Mouse (Mus musculus) spleen, adult 2 months (tissue): Measurements from ENCODE around the gene Fhad1. TPM values are rescaled to one million over a fixed set of nuclear protein-coding genes. Genes with fewer than 3 reads are reported as not detected.

Source experiments
- DNase-seq, 2 experiments: peaks; one replicate each; pipeline versions ENCODE4 v3.0.0 to v3.0.0-alpha.2; 2012 to 2021; ENCODE audit warnings: low spot score in 2 of 2, low read depth in 1 of 2
- H3K27ac ChIP-seq: fragments of 200-500 bp; 2 replicates; pipeline ENCODE4 v1.5.1; 2012; ENCODE audit warnings: low read length, inconsistent platforms; ENCODE audit not compliant: insufficient read depth
- H3K27me3 ChIP-seq: fragments of 200-500 bp; 2 replicates; pipeline ENCODE4 v1.6.1; 2012; ENCODE audit warnings: mild to moderate bottlenecking, moderate library complexity, low read length, inconsistent platforms; ENCODE audit not compliant: control insufficient read depth, insufficient read depth
- H3K36me3 ChIP-seq: fragments of 200-500 bp; 2 replicates; pipeline ENCODE4 v1.6.1; 2012; ENCODE audit warnings: mild to moderate bottlenecking, low read length, inconsistent platforms; ENCODE audit not compliant: control insufficient read depth, insufficient read depth
- H3K4me1 ChIP-seq: fragments of 200-500 bp; 2 replicates; pipeline ENCODE4 v1.6.1; 2011; ENCODE audit warnings: inconsistent platforms; ENCODE audit not compliant: control insufficient read depth, insufficient read depth, insufficient read length
- H3K4me3 ChIP-seq: fragments of 200-500 bp; 2 replicates; pipeline ENCODE4 v1.5.1; 2011; ENCODE audit warnings: mild to moderate bottlenecking, inconsistent platforms; ENCODE audit not compliant: insufficient read depth, insufficient read length; ENCODE audit errors: extremely low read depth
- CTCF ChIP-seq: fragments of 200-500 bp; IDR thresholded peaks from 2 replicates; pipeline ENCODE4 v1.5.1; 2011; ENCODE audit warnings: mild to moderate bottlenecking, inconsistent platforms; ENCODE audit not compliant: insufficient read depth, insufficient read length, insufficient replicate concordance; ENCODE audit errors: extremely low read depth
- POLR2A ChIP-seq: fragments of 200-500 bp; IDR thresholded peaks from 2 replicates; pipeline ENCODE4 v1.6.1; 2011; ENCODE audit warnings: low read depth, low read length, inconsistent platforms
- WGBS: fragments of 180-500 bp; shearing (Covaris S2); methylation state at CpG from one replicate; pipeline ENCODE4 v1.1.7; 2018; 5-methylcytosine and 5-hydroxymethylcytosine counted together
- polyA plus RNA-seq: library from polyadenylated mRNA; depleted of rRNA; stranded (reverse); fragments of >200 nt; gene quantifications from 2 replicates; pipeline ENCODE4 v1.2.3, GENCODE M21; 2012

Gene Fhad1
- polyA plus RNA-seq, 1 experiment: 0.12 TPM

- no peak for DNase-seq
- Histone ChIP-seq H3K4me1 (peaks cover 4% of the 10 kb centered on the region; the same call in 1 of the 2 replicates), H3K27ac (0 out of 2 replicates have a peak overlapping the region, but pooled peaks have one; percentile 4), H3K4me3 (no peak overlapping the region), H3K36me3 (no peaks in the 10 kb centered on the region), H3K27me3 (no peaks in the 10 kb centered on the region)
- TF ChIP-seq CTCF: no peak
- no peak for TF ChIP-seq POLR2A
- WGBS: 73% methylated on average over 9 of the region's 9 CpGs
Measured at GRCm38 (mm10) chr4:141953291-141953690, 61.6 kb downstream of the Fhad1 start.

DNA sequence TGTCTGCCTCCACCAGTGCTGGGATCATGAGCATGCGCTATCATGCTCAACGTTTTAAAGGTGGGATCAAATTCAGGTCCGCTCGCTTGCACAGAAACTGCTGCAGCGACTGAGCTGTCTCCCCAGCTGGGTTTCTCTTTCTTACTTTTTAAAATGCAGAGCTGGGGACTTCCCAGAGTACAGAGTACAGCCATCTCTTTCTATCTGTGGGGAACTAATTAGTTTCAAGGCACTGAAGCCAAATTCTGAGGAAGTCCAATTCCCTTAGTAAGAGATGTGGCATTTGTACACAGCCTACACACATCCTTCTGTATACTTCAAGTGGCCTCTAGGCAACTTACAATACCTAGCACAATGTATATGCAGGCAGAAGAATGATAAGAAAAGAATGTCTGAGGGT is 62.1 kb downstream of the Fhad1 start:
- H3K27me3 ChIP-seq: no peaks in the 10 kb centered on the region
- no peak for TF ChIP-seq POLR2A
- TF ChIP-seq CTCF: no peak
- peak overlapping the region; percentile 2; the same call in 1 of the 2 replicates for H3K4me3 ChIP-seq
- WGBS: 22% methylated on average over 5 of the region's 5 CpGs
- peaks cover 4% of the 10 kb centered on the region; the same call in 1 of the 2 replicates for H3K4me1 ChIP-seq
- peak overlapping the region; percentile 36 for H3K27ac ChIP-seq
- DNase-seq: no peak
- no peaks in the 10 kb centered on the region for H3K36me3 ChIP-seq

- no peaks in the 10 kb centered on the region for H3K27me3 ChIP-seq
- H3K4me1 ChIP-seq: peaks cover 4% of the 10 kb centered on the region; the same call in 1 of the 2 replicates
- DNase-seq: peak; percentile 17 to 21
- H3K27ac ChIP-seq: peak overlapping the region; percentile 68
- TF ChIP-seq CTCF: no peak
- TF ChIP-seq POLR2A: no peak
- no peak overlapping the region for H3K4me3 ChIP-seq
- no peaks in the 10 kb centered on the region for H3K36me3 ChIP-seq
- WGBS: under 1% methylated on average over 17 of the region's 17 CpGs
Measured at GRCm38 (mm10) chr4:141952114-141952513, 62.8 kb downstream of the Fhad1 start.

GRCm38 (mm10) chr4:141949436-141949835 is 65.4 kb downstream of the Fhad1 start:
- no peaks in the 10 kb centered on the region for H3K36me3 ChIP-seq
- WGBS: 90% methylated on average over 13 of the region's 13 CpGs
- peaks cover 4% of the 10 kb centered on the region; the same call in 1 of the 2 replicates for H3K4me1 ChIP-seq
- no peak overlapping the region for H3K4me3 ChIP-seq
- TF ChIP-seq POLR2A (no peak), CTCF (no peak)
- DNase-seq: no peak
- H3K27me3 ChIP-seq: no peaks in the 10 kb centered on the region
- no peak overlapping the region for H3K27ac ChIP-seq

DNA sequence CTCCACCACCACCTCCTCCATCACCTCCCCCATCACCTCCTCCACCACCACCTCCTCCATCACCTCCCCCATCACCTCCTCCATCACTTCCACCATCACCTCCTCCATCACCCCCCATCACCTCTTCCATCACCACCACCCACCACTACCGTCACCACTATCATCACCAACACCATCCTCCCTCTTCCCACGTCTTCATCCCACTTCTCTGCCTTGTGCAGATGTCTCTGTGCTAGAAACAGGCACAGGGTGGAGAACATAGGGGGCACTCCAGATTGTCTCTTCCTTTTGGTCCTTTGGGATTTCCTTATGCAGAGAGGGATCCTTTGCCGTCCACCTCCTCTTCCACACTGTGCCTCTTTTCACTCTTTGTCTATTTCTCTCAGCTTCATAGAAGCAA is 66.1 kb downstream of the Fhad1 start:
- TF ChIP-seq POLR2A (no peak), CTCF (no peak)
- no peak overlapping the region for H3K27ac ChIP-seq
- WGBS: 96% methylated on average over 3 of the region's 3 CpGs
- no peak overlapping the region for H3K4me3 ChIP-seq
- no peaks in the 10 kb centered on the region for H3K36me3 ChIP-seq
- no peaks in the 10 kb centered on the region for H3K27me3 ChIP-seq
- H3K4me1 ChIP-seq: peaks cover 4% of the 10 kb centered on the region; the same call in 1 of the 2 replicates
- DNase-seq: no peak

- H3K27ac ChIP-seq: no peak overlapping the region
- WGBS: 78% methylated on average over 11 of the region's 11 CpGs
- DNase-seq: no peak
Measured at GRCm38 (mm10) chr4:141942403-141942802, 72.5 kb downstream of the Fhad1 start.

DNA sequence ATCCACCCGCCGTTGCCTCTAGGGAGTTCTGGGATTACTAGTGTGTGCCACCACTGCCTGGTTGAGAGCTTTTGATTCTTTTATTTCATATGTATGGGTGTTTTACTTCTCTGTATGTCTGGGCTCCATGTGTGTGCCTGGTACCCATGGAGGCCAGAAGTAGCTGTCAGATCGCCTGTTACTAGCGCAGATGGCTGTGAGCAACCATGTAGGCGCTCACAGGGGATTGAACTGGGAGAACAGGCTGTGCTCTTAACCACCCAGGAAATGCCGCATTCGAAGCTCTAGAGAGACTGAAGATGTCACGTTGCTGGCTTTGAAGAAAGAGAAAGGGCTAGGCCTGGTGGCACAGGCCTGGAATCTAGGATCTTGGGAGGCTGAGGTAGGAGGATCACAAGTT is 73.6 kb downstream of the Fhad1 start:
- Histone ChIP-seq H3K36me3 (no peaks in the 10 kb centered on the region), H3K4me3 (no peak overlapping the region), H3K27ac (no peak overlapping the region), H3K27me3 (no peaks in the 10 kb centered on the region), H3K4me1 (no peaks in the 10 kb centered on the region)
- DNase-seq: no peak
- 82% methylated on average over 8 of the region's 8 CpGs for WGBS
- TF ChIP-seq CTCF (no peak), POLR2A (no peak)

More at GRCm38 (mm10) chr4:141942403-141942802, 72.5 kb downstream of the Fhad1 start:
- TF ChIP-seq POLR2A (no peak), CTCF (no peak)
- Histone ChIP-seq H3K4me1 (no peaks in the 10 kb centered on the region), H3K27me3 (no peaks in the 10 kb centered on the region), H3K4me3 (no peak overlapping the region), H3K36me3 (no peaks in the 10 kb centered on the region)
